Mouse (Mus musculus) intestine, embryonic 15.5 days (tissue): Measurements from ENCODE around the gene Hook2. TPM values are rescaled to one million over a fixed set of nuclear protein-coding genes. Genes with fewer than 3 reads are reported as not detected.

Source experiments
- ATAC-seq: fragments of 200-750 bp; cut with Nextera tagmentation; 2 replicates; pipeline ENCODE4 v1.8.0; 2017; ENCODE audit warnings: moderate TSS enrichment, moderate library complexity
- H3K27ac ChIP-seq: fragments of 300-500 bp; sonication (generic); 2 replicates; pipeline ENCODE4 v1.5.1; 2015; ENCODE audit warnings: mild to moderate bottlenecking, inconsistent platforms
- H3K27me3 ChIP-seq: fragments of 300-500 bp; sonication (generic); replicated peaks from 2 replicates; pipeline ENCODE4 v1.6.1; 2015; ENCODE audit warnings: inconsistent platforms
- H3K36me3 ChIP-seq: fragments of 300-500 bp; sonication (generic); 2 replicates; pipeline ENCODE4 v1.6.1; 2015; ENCODE audit warnings: inconsistent platforms
- H3K4me1 ChIP-seq: fragments of 300-500 bp; sonication (generic); replicated peaks from 2 replicates; pipeline ENCODE4 v1.6.1; 2015; ENCODE audit warnings: inconsistent platforms
- H3K4me2 ChIP-seq: fragments of 300-500 bp; sonication (generic); replicated peaks from 2 replicates; pipeline ENCODE4 v1.6.1; 2015; ENCODE audit warnings: mild to moderate bottlenecking, inconsistent platforms
- H3K4me3 ChIP-seq: fragments of 300-500 bp; sonication (generic); replicated peaks from 2 replicates; pipeline ENCODE4 v1.5.1; 2015; ENCODE audit warnings: inconsistent platforms
- H3K9ac ChIP-seq: fragments of 300-500 bp; sonication (generic); 2 replicates; pipeline ENCODE4 v1.6.1; 2015; ENCODE audit warnings: inconsistent platforms
- H3K9me3 ChIP-seq: fragments of 300-500 bp; sonication (generic); 2 replicates; pipeline ENCODE4 v1.6.1; 2016; ENCODE audit warnings: inconsistent platforms
- WGBS: fragments of 180-500 bp; shearing (Covaris S2); methylation state at CpG from one replicate; pipeline ENCODE4 v1.1.7; 2015; 5-methylcytosine and 5-hydroxymethylcytosine counted together
- polyA plus RNA-seq: library from polyadenylated mRNA; unstranded; fragments of >200 nt; fragmentation: Nextera tagmentation; extraction: Ambion mirVana; gene quantifications from 2 replicates; pipeline ENCODE4 v1.2.1, GENCODE M21; 2015

Gene Hook2
- polyA plus RNA-seq, 1 experiment from 2014 or later: 68.7 TPM

GRCm38 (mm10) chr8:84982499-84983011, 7.8 kb upstream of the Hook2 start:
- Histone ChIP-seq H3K36me3 (no peaks in the 10 kb centered on the region), H3K4me2 (0 out of 2 replicates have a peak overlapping the region, but pooled peaks have one; percentile 9), H3K27me3 (no peaks in the 10 kb centered on the region), H3K27ac (0 out of 2 replicates have a peak overlapping the region, but pooled peaks have one; percentile 90), H3K4me3 (no peak overlapping the region), H3K9me3 (no peaks in the 10 kb centered on the region), H3K4me1 (peaks cover 76% of the 10 kb centered on the region), H3K9ac (no peak overlapping the region)
- WGBS: 71% methylated on average over 3 of the region's 3 CpGs
- no peak for ATAC-seq

- Histone ChIP-seq H3K36me3 (no peaks in the 10 kb centered on the region), H3K4me1 (peaks cover 66% of the 10 kb centered on the region), H3K9ac (peak overlapping the region; percentile 56), H3K27ac (peak overlapping the region; percentile 88), H3K4me3 (peak overlapping the region; percentile 51), H3K4me2 (peak overlapping the region; percentile 99), H3K9me3 (no peaks in the 10 kb centered on the region), H3K27me3 (no peaks in the 10 kb centered on the region)
- 4% methylated on average over 16 of the region's 16 CpGs for WGBS
- no peak for ATAC-seq
Observed at GRCm38 (mm10) chr8:84984294-84985048, 5.9 kb upstream of the Hook2 start.

GRCm38 (mm10) chr8:84985049-84985683, 5.2 kb upstream of the Hook2 start:
- peak overlapping the region; percentile 51 for H3K4me3 ChIP-seq
- under 1% methylated on average over 23 of the region's 23 CpGs for WGBS
- H3K9ac ChIP-seq: peak overlapping the region; percentile 56

GRCm38 (mm10) chr8:84985684-84986378, 4.6 kb upstream of the Hook2 start:
- under 1% methylated on average over 53 of the region's 53 CpGs for WGBS

More at GRCm38 (mm10) chr8:84985049-84985683, 5.2 kb upstream of the Hook2 start:
- Histone ChIP-seq H3K4me1 (peaks cover 59% of the 10 kb centered on the region), H3K27me3 (no peaks in the 10 kb centered on the region), H3K36me3 (no peaks in the 10 kb centered on the region), H3K27ac (peak overlapping the region; percentile 88), H3K9me3 (no peaks in the 10 kb centered on the region), H3K4me2 (peak overlapping the region; percentile 99)
- ATAC-seq: no peak

GRCm38 (mm10) chr8:84986379-84986945, 3.9 kb upstream of the Hook2 start:
- Histone ChIP-seq H3K36me3 (no peaks in the 10 kb centered on the region), H3K27me3 (no peaks in the 10 kb centered on the region), H3K9me3 (no peaks in the 10 kb centered on the region), H3K4me2 (peak overlapping the region; percentile 99), H3K27ac (peak overlapping the region; percentile 88), H3K4me3 (peak overlapping the region; percentile 51), H3K9ac (peak overlapping the region; percentile 56), H3K4me1 (peaks cover 54% of the 10 kb centered on the region)
- 32% methylated on average over 8 of the region's 8 CpGs for WGBS
- no peak for ATAC-seq

More at GRCm38 (mm10) chr8:84985684-84986378, 4.6 kb upstream of the Hook2 start:
- H3K9ac ChIP-seq: peak overlapping the region; percentile 56
- H3K4me1 ChIP-seq: peaks cover 54% of the 10 kb centered on the region
- ATAC-seq: peak; percentile 50
- no peaks in the 10 kb centered on the region for H3K9me3 ChIP-seq
- H3K27me3 ChIP-seq: no peaks in the 10 kb centered on the region
- H3K27ac ChIP-seq: peak overlapping the region; percentile 88
- H3K4me2 ChIP-seq: peak overlapping the region; percentile 99
- H3K36me3 ChIP-seq: no peaks in the 10 kb centered on the region
- H3K4me3 ChIP-seq: peak overlapping the region; percentile 51

GRCm38 (mm10) chr8:84987388-84987787, 3.0 kb upstream of the Hook2 start:
- H3K27me3 ChIP-seq: no peaks in the 10 kb centered on the region
- peak overlapping the region; percentile 88; the same call in 1 of the 2 replicates for H3K27ac ChIP-seq
- no peak overlapping the region for H3K4me2 ChIP-seq
- no peak for ATAC-seq
- no peaks in the 10 kb centered on the region for H3K9me3 ChIP-seq
- WGBS: 78% methylated on average over 5 of the region's 5 CpGs
- H3K9ac ChIP-seq: no peak overlapping the region
- H3K4me1 ChIP-seq: peaks cover 45% of the 10 kb centered on the region
- no peaks in the 10 kb centered on the region for H3K36me3 ChIP-seq
- no peak overlapping the region for H3K4me3 ChIP-seq

- Histone ChIP-seq H3K27me3 (no peaks in the 10 kb centered on the region), H3K4me2 (no peak overlapping the region), H3K9ac (no peak overlapping the region), H3K4me3 (no peak overlapping the region), H3K36me3 (no peaks in the 10 kb centered on the region), H3K9me3 (no peaks in the 10 kb centered on the region), H3K4me1 (peaks cover 41% of the 10 kb centered on the region), H3K27ac (no peak overlapping the region)
- ATAC-seq: no peak
- 64% methylated on average over 2 of the region's 2 CpGs for WGBS
Observed at GRCm38 (mm10) chr8:84987903-84988302, 2.5 kb upstream of the Hook2 start.

- 11% methylated on average over 15 of the region's 15 CpGs for WGBS
- H3K9me3 ChIP-seq: no peaks in the 10 kb centered on the region
- H3K27ac ChIP-seq: peak overlapping the region; percentile 70
- no peaks in the 10 kb centered on the region for H3K27me3 ChIP-seq
- peak overlapping the region; percentile 83 for H3K4me2 ChIP-seq
- H3K9ac ChIP-seq: peak overlapping the region; percentile 33; the same call in 1 of the 2 replicates
- H3K36me3 ChIP-seq: no peaks in the 10 kb centered on the region
- no peak for ATAC-seq
- peaks cover 35% of the 10 kb centered on the region for H3K4me1 ChIP-seq
- H3K4me3 ChIP-seq: peak overlapping the region; percentile 54; the same call in 1 of the 2 replicates
Observed at GRCm38 (mm10) chr8:84989311-84989731, 1.1 kb upstream of the Hook2 start.

- ATAC-seq: peak; percentile 62
- Histone ChIP-seq H3K27me3 (no peaks in the 10 kb centered on the region), H3K36me3 (no peaks in the 10 kb centered on the region), H3K9ac (peak overlapping the region; percentile 63), H3K4me3 (peak overlapping the region; percentile 54), H3K9me3 (no peaks in the 10 kb centered on the region), H3K4me1 (peaks cover 30% of the 10 kb centered on the region), H3K27ac (peak overlapping the region; percentile 75), H3K4me2 (peak overlapping the region; percentile 83)
- under 1% methylated on average over 15 of the region's 15 CpGs for WGBS
Observed at GRCm38 (mm10) chr8:84989810-84990209, 593 bp upstream of the Hook2 start.

- no peaks in the 10 kb centered on the region for H3K9me3 ChIP-seq
- H3K4me2 ChIP-seq: peak overlapping the region; percentile 83
- H3K36me3 ChIP-seq: no peaks in the 10 kb centered on the region
- H3K4me3 ChIP-seq: peak overlapping the region; percentile 54
- WGBS: 2% methylated on average over 15 of the region's 15 CpGs
- peak overlapping the region; percentile 90 for H3K27ac ChIP-seq
- peak; percentile 83 for ATAC-seq
- peaks cover 20% of the 10 kb centered on the region for H3K4me1 ChIP-seq
- peak overlapping the region; percentile 58 for H3K9ac ChIP-seq
- H3K27me3 ChIP-seq: no peaks in the 10 kb centered on the region
Observed at GRCm38 (mm10) chr8:84990836-84991235, 433 bp downstream of the Hook2 start.

GRCm38 (mm10) chr8:84994375-84994774, 4.0 kb downstream of the Hook2 start:
- no peak for ATAC-seq
- Histone ChIP-seq H3K4me3 (no peak overlapping the region), H3K27ac (no peak overlapping the region), H3K9ac (no peak overlapping the region), H3K36me3 (no peaks in the 10 kb centered on the region), H3K4me2 (no peak overlapping the region), H3K27me3 (no peaks in the 10 kb centered on the region), H3K4me1 (peaks cover 14% of the 10 kb centered on the region), H3K9me3 (no peaks in the 10 kb centered on the region)
- 79% methylated on average over 9 of the region's 9 CpGs for WGBS
